Mouse (Mus musculus): Measurements from ENCODE around the gene Cdc6. TPM values are rescaled to one million over a fixed set of nuclear protein-coding genes. Genes with fewer than 3 reads are reported as not detected.

The Cdc6 gene
- polyA plus RNA-seq (2015; fragmentation: Nextera tagmentation; extraction: Ambion mirVana): 10.3 and 10.9 TPM in 2 replicates

DNA sequence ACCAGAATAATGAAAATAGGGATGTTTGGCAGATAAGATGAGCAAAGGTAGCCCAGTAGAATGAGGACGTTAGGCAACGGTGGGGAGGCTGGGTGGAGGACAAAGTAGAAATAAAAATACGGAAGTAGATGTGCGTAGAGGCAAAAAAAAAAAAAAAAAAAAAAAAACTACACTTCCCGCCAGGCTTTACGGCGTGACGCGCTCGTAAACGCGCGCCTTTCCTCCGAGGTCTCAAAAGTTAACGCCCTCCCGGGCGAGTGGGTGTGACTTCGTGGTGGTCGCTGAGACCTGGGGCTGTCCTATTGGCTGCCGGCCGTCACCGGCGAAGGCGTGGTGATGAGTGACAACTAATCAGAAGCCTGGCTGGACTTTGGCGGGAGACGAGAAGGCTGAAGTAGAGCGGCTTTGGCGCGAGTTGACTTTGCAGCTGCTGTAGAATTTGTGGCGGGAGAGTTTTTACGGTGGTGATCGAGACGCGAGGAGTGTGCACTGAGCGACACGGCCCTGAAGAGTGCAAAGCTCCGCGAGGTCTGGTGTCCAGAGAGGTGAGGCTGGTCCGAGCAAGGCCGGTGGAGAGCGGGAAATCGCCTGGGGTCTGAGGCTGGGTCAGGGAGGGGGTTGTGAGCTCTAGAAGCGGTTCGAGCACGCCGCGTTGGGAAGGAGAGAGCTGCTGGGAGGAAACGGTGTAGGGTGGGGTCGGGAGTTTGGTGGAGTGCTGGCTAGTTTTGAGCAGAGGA is at the start of gene Cdc6:
Gene Cdc6, plus strand, starts transcription at position 365 of the 737 bp plus-strand sequence.
- H3K4me1 ChIP-seq (replicated peaks; ENCODE audit: control insufficient read depth, insufficient read depth, low read length): peaks cover 14% of the 10 kb centered on the region
- no peak within 1 kb of the TSS for H3K27ac ChIP-seq (ENCODE audit: low read length)
- H3K36me3 ChIP-seq (ENCODE audit: control insufficient read depth, insufficient read depth): 0 out of 2 replicates have a peak, but pooled peaks cover 2% of the 10 kb centered on the region
- ATAC-seq: peak; percentile 98
- peak within 1 kb of the TSS; percentile 92 for H3K4me2 ChIP-seq (ENCODE audit: low read length)
- peak within 1 kb of the TSS; percentile 60 for H3K4me3 ChIP-seq (replicated peaks; ENCODE audit: low read length)
- peak within 1 kb of the TSS; percentile 49 for H3K9ac ChIP-seq (replicated peaks; ENCODE audit: low read depth, low read length)
- no peaks in the 10 kb centered on the region for H3K9me3 ChIP-seq (ENCODE audit: control insufficient read depth, low read length)
- under 1% methylated on average over 49 of the region's 49 CpGs for WGBS
- no peaks in the 10 kb centered on the region for H3K27me3 ChIP-seq (replicated peaks; ENCODE audit: control insufficient read depth, insufficient read depth, low read length)

DNA sequence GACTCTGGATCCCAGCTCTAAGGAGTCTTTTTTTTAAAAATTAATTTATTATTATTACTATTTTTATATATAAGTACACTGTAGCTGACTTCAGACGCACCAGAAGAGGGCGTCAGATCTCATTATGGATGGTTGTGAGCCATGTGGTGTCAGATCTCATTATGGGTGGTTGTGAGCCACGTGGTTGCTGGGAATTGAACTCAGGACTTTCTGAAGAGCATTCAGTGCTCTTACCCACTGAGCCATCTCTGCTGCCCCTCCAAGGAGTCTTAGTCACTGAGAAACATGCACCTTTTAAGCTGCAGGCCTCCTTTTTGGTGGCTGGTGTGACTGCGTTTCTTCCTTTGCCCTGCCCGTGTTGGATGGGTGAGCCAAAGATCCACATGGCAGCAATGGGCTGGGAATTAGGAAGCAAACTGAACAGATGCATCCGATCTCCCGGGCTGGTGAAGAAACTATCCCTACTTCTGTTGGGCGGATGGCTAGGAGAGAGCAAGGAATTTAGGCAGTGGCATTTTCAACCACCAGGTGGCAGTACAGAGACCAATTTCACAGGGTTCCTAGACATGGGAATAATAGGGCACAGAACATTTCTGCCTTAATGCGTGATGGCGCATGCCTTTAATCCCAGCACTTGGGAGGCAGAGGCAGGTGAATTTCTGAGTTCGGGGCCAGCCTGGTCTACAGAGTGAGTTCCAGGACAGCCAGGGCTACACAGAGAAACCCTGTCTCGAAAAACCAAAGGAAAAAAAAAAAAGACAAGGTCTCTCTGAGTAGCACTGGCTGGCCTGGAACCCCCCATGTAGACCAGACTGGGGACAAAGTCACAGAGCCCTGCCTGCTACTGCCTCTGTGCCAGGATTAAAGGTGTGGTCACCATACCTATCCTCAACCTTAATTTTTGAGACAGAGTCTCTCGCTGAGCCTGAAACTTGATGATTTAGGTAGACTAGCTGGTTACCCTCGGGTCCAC is 48.6 kb upstream of the Cdc6 start:
- no peak overlapping the region for H3K9ac ChIP-seq (replicated peaks; ENCODE audit: low read depth, low read length)
- H3K36me3 ChIP-seq (ENCODE audit: control insufficient read depth, insufficient read depth): no peaks in the 10 kb centered on the region
- H3K4me1 ChIP-seq (replicated peaks; ENCODE audit: control insufficient read depth, insufficient read depth, low read length): peaks cover 3% of the 10 kb centered on the region
- no peaks in the 10 kb centered on the region for H3K27me3 ChIP-seq (replicated peaks; ENCODE audit: control insufficient read depth, insufficient read depth, low read length)
- no peak overlapping the region for H3K4me2 ChIP-seq (ENCODE audit: low read length)
- 31% methylated on average over 13 of the region's 14 CpGs for WGBS
- ATAC-seq: peak; percentile 41; the same call in 1 of the 2 replicates
- H3K4me3 ChIP-seq (replicated peaks; ENCODE audit: low read length): no peak overlapping the region
- no peaks in the 10 kb centered on the region for H3K9me3 ChIP-seq (ENCODE audit: control insufficient read depth, low read length)
- H3K27ac ChIP-seq (ENCODE audit: low read length): no peak overlapping the region

DNA sequence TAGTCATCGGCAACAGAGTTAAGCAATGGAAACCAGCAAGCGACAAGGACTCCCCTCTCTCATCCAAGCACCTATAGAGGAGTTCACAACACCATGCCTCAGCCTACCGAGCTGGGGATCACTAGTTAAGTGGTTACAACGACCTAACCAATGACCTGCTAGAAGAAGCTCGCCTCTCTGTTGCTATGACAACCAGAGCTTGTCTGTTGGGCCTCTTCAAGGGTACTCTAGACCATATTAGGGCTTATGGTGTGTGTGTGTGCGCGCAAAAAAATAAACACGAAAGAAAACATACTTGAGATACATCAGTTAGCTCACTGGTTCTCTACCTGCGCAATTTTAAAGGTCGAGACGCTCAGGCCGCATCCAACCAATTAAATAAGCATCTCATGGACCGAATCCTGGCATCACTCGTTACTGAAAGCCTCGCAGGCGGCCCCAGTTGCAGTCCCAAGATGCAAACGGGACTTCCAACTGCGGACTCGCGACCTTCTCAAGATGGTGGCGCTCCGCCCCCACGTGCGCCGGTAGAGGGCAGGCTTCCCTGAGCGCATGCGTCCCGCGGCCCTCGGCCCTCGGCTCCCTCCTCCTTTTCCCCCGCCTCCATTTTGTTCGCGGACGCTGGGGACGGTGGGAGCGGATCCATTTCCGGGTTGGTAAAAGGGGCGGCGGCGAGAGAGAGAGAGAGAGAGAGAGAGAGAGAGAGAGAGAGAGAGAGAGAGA is 44.4 kb upstream of the Cdc6 start, which contains the start of gene Wipf2:
Gene Wipf2, plus strand, starts transcription at position 611 of the 723 bp plus-strand sequence.
- 9% methylated on average over 39 of the region's 41 CpGs for WGBS
- Histone ChIP-seq H3K36me3 (ENCODE audit: control insufficient read depth, insufficient read depth) (peaks cover 5% of the 10 kb centered on the region; the same call in 1 of the 2 replicates), H3K9ac (replicated peaks; ENCODE audit: low read depth, low read length) (peak within 1 kb of the TSS; percentile 69), H3K9me3 (ENCODE audit: control insufficient read depth, low read length) (no peaks in the 10 kb centered on the region), H3K4me3 (replicated peaks; ENCODE audit: low read length) (peak within 1 kb of the TSS; percentile 68), H3K4me2 (ENCODE audit: low read length) (peak within 1 kb of the TSS; percentile 61), H3K4me1 (replicated peaks; ENCODE audit: control insufficient read depth, insufficient read depth, low read length) (peaks cover 14% of the 10 kb centered on the region), H3K27me3 (replicated peaks; ENCODE audit: control insufficient read depth, insufficient read depth, low read length) (no peaks in the 10 kb centered on the region), H3K27ac (ENCODE audit: low read length) (peak within 1 kb of the TSS; percentile 93)
- ATAC-seq: peak; percentile 93

DNA sequence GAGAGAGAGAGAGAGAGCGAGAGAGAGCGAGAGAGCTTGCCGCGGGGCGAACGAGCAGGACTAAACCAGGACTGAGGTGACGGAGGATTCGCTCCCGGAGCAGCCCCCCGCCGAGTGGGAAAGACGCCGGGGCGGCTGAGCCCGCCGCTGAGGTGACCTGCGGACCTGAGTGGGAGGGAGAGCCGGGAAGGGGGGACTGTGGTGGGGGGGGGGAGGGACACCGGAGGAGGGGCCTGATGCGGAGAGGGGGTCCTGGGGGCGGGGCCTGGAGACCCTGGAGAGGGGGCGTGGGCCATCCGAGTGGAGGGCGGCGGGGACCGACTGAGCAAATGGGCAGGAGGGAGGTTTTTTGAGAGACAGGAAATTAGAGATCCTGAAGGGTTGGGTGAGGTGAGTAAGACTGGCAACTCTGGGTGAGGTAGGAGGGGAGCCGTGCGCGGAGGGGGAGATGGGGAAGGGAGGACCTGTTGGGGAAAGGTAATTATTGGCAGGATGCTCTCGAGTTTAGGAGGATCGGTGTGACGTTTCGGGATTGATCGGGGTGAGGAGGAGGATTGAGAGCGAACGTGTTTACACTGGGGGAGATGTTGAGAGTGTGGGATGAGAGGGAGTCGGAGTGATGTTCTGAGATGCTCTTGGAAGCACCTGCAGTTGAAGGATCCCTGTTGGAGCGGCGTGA is 43.7 kb upstream of the Cdc6 start:
- peak overlapping the region; percentile 69 for H3K9ac ChIP-seq (replicated peaks; ENCODE audit: low read depth, low read length)
- H3K27ac ChIP-seq (ENCODE audit: low read length): peak overlapping the region; percentile 93
- H3K36me3 ChIP-seq (ENCODE audit: control insufficient read depth, insufficient read depth): peaks cover 5% of the 10 kb centered on the region; the same call in 1 of the 2 replicates
- no peaks in the 10 kb centered on the region for H3K27me3 ChIP-seq (replicated peaks; ENCODE audit: control insufficient read depth, insufficient read depth, low read length)
- peaks cover 14% of the 10 kb centered on the region for H3K4me1 ChIP-seq (replicated peaks; ENCODE audit: control insufficient read depth, insufficient read depth, low read length)
- peak overlapping the region; percentile 68 for H3K4me3 ChIP-seq (replicated peaks; ENCODE audit: low read length)
- under 1% methylated on average over 35 of the region's 39 CpGs for WGBS
- H3K9me3 ChIP-seq (ENCODE audit: control insufficient read depth, low read length): no peaks in the 10 kb centered on the region
- H3K4me2 ChIP-seq (ENCODE audit: low read length): peak overlapping the region; percentile 61
- ATAC-seq: peak; percentile 67

DNA sequence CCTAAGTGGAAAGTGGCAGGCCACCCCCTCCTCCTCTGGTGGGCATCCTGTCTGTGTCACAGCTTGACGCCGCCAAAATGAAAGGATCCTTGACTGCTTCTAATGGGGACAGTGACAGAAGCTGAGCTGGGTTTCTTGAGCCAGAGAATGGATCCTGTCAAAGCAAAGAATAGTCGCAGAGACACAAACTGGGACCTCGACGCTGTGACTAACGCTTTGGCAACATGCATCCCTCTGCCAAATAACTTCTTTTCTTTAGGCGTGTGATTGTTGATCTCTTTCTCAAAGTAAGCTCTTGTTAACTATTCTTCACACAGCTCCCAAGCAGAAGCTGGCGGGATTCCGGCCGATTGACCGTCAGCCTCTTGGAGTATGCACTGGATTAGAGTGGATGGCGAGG is 40.3 kb upstream of the Cdc6 start:
- Histone ChIP-seq H3K9ac (replicated peaks; ENCODE audit: low read depth, low read length) (no peak overlapping the region), H3K4me3 (replicated peaks; ENCODE audit: low read length) (no peak overlapping the region), H3K4me1 (replicated peaks; ENCODE audit: control insufficient read depth, insufficient read depth, low read length) (peaks cover 19% of the 10 kb centered on the region), H3K36me3 (ENCODE audit: control insufficient read depth, insufficient read depth) (peaks cover 9% of the 10 kb centered on the region), H3K27me3 (replicated peaks; ENCODE audit: control insufficient read depth, insufficient read depth, low read length) (no peaks in the 10 kb centered on the region), H3K4me2 (ENCODE audit: low read length) (no peak overlapping the region), H3K27ac (ENCODE audit: low read length) (no peak overlapping the region), H3K9me3 (ENCODE audit: control insufficient read depth, low read length) (no peaks in the 10 kb centered on the region)
- 41% methylated on average over 12 of the region's 12 CpGs for WGBS
- ATAC-seq: no peak

DNA sequence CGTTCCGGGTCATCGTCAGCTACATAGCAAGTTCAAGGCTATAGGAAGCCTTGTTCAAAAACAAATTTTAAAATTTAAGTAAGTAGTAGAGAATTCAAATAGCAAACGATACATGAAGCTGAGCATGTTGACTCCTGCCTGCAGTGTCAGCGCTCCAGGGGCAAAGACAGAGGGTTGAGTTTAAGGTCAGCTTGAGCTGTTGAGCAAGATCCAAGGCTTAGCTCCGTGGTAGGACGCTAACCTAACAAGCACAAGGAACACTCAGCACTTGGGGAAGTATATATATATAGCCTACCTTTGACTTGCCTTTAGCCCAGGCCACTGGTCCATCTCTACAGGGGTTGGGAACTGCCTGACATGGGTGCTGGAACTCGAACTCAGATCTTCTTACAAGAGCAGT is 37.7 kb upstream of the Cdc6 start:
- no peak for ATAC-seq

DNA sequence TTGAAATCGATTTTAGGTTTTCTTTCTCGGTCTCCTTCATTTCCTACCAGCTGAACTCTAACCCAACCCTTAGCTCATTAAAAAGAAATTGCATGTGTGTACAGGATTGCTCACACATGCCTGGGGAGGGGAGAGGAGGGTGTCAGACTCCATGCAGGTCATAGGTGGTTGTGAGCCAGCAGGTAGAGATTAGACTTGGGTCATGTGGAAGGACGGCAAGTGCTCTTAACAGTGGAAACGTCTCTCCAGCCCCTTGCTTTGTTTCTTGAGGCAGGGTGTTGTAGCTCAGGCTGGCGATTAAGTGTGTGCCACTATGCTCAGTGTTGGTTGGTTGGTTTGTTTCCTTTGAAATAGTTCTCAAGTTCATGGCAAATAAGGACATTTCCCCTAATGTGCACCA is 36.8 kb upstream of the Cdc6 start:
- Histone ChIP-seq H3K4me2 (ENCODE audit: low read length) (no peak overlapping the region), H3K36me3 (ENCODE audit: control insufficient read depth, insufficient read depth) (peaks cover 9% of the 10 kb centered on the region), H3K27ac (ENCODE audit: low read length) (no peak overlapping the region), H3K9me3 (ENCODE audit: control insufficient read depth, low read length) (no peaks in the 10 kb centered on the region), H3K27me3 (replicated peaks; ENCODE audit: control insufficient read depth, insufficient read depth, low read length) (no peaks in the 10 kb centered on the region), H3K9ac (replicated peaks; ENCODE audit: low read depth, low read length) (no peak overlapping the region), H3K4me3 (replicated peaks; ENCODE audit: low read length) (no peak overlapping the region), H3K4me1 (replicated peaks; ENCODE audit: control insufficient read depth, insufficient read depth, low read length) (peaks cover 11% of the 10 kb centered on the region)
- WGBS: 78% methylated on average over 5 of the region's 5 CpGs
- ATAC-seq: no peak

More for the DNA sequence above, 37.7 kb upstream of the Cdc6 start:
- Histone ChIP-seq H3K27ac (ENCODE audit: low read length) (no peak overlapping the region), H3K9me3 (ENCODE audit: control insufficient read depth, low read length) (no peaks in the 10 kb centered on the region), H3K27me3 (replicated peaks; ENCODE audit: control insufficient read depth, insufficient read depth, low read length) (no peaks in the 10 kb centered on the region), H3K36me3 (ENCODE audit: control insufficient read depth, insufficient read depth) (peaks cover 9% of the 10 kb centered on the region), H3K4me2 (ENCODE audit: low read length) (no peak overlapping the region), H3K9ac (replicated peaks; ENCODE audit: low read depth, low read length) (no peak overlapping the region), H3K4me1 (replicated peaks; ENCODE audit: control insufficient read depth, insufficient read depth, low read length) (peaks cover 11% of the 10 kb centered on the region), H3K4me3 (replicated peaks; ENCODE audit: low read length) (no peak overlapping the region)
- 93% methylated on average over 8 of the region's 8 CpGs for WGBS

DNA sequence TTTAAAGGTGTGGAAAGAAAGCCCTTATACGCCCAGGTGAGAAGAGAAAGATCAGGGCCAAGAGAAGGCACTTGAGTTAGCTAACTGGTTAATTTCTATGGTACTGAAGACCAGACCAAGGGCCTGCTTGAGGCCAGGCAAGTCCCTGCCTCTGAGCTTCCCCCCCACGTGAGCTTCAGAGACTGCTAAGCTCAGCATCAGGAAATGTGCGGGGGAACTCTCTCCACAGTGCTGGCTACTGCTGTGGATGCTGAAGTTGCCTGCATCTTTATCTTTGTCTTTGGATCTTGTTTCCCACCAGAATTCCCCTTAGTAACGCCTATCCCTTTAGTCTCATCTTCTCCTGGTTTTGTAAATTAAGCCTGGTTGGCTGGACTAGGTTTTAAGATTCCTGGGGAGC is 36.2 kb upstream of the Cdc6 start:
- Histone ChIP-seq H3K9ac (replicated peaks; ENCODE audit: low read depth, low read length) (no peak overlapping the region), H3K4me1 (replicated peaks; ENCODE audit: control insufficient read depth, insufficient read depth, low read length) (peaks cover 11% of the 10 kb centered on the region), H3K36me3 (ENCODE audit: control insufficient read depth, insufficient read depth) (peaks cover 9% of the 10 kb centered on the region), H3K9me3 (ENCODE audit: control insufficient read depth, low read length) (no peaks in the 10 kb centered on the region), H3K27me3 (replicated peaks; ENCODE audit: control insufficient read depth, insufficient read depth, low read length) (no peaks in the 10 kb centered on the region), H3K4me3 (replicated peaks; ENCODE audit: low read length) (no peak overlapping the region), H3K27ac (ENCODE audit: low read length) (no peak overlapping the region; the same call in 1 of the 2 replicates), H3K4me2 (ENCODE audit: low read length) (no peak overlapping the region)
- WGBS: 66% methylated on average over 4 of the region's 4 CpGs
- ATAC-seq: no peak
